Mouse (Mus musculus): Measurements from ENCODE around the gene Vmn2r124.
"Not testable (repeated sequence)": the region's sequence is repeated elsewhere in the genome, so short reads cannot be mapped to it uniquely, and the experiment has no call there.

Vmn2r124 gene

GRCm38 (mm10) chr17:18049124-18049523 lies at the start of gene Vmn2r124:
Gene Vmn2r124 (plus strand): TSS chr17:18049424.
- DNase-seq (ENCODE audit: low read depth) = no peak

GRCm38 (mm10) chr17:18004752-18005151 lies 44.5 kb upstream of the Vmn2r124 start:
- DNase-seq (ENCODE audit: low read depth) = peak; percentile 34

GRCm38 (mm10) chr17:18021433-18021832 lies 27.8 kb upstream of the Vmn2r124 start, which contains the start of gene Fpr-rs4:
Gene Fpr-rs4 (plus strand): TSS chr17:18021733.
- DNase-seq (ENCODE audit: low read depth) = no peak

- not testable (repeated sequence) for DNase-seq (ENCODE audit: low read depth)
Measured at GRCm38 (mm10) chr17:18084716-18085115, 35.5 kb downstream of the Vmn2r124 start, which contains the start of gene Vmn2r91. Gene Vmn2r91 (plus strand): TSS chr17:18085016.

- not testable (repeated sequence) for DNase-seq (ENCODE audit: low read depth)
Measured at GRCm38 (mm10) chr17:18095626-18096025, 46.4 kb downstream of the Vmn2r124 start.

- DNase-seq (ENCODE audit: low read depth) = not testable (repeated sequence)
Measured at GRCm38 (mm10) chr17:18102265-18102664, 53.0 kb downstream of the Vmn2r124 start.
